Mouse (Mus musculus) cerebellum, postnatal 36 days (tissue): ENCODE data around the gene Galnt10.

Experiments used
- DNase-seq, 2 experiments: peaks; one replicate each; pipeline ENCODE4 v3.0.0; 2021 to 2022; ENCODE audit warnings: mixed read lengths in 2 of 2

The Galnt10 gene

DNA sequence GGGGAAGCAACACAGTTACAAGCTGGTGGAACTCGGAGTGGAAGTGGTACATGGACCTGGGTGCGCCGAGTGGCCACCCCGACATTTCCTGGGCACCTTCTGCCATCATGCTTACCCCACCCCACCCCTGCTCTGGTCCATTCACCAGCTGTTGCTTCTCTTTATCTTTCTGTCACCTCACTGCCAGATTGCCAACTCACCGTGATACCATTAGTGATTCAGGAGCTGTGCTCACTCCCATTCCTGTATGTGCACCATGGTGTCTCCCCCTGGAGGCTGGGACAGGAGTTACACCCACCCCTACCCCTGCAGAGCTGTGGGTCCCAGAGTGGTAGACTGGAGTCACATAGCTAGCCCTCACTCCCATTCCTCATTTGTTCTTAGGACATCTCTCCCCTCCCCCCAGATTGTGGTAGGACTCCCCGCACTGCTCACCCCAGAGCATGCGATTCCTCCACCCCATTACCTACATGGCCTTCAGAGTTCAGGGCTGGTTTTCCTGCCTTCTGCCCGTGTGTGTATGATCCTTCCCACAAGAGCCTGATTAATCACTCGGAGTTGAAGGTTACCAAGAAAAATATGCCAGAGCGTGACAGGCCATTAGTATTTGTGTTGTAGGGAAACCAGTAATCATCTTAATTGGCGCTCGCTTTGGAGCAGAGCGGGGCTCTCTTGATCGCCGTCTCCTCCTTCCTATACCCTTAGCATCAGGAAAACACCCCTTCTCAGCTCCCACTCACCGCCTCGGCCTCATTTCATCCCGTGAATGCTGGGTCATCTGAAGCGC is 102.2 kb downstream of the Galnt10 start:
- DNase-seq, result peak in 1 of 2 experiments; percentile 6

DNA sequence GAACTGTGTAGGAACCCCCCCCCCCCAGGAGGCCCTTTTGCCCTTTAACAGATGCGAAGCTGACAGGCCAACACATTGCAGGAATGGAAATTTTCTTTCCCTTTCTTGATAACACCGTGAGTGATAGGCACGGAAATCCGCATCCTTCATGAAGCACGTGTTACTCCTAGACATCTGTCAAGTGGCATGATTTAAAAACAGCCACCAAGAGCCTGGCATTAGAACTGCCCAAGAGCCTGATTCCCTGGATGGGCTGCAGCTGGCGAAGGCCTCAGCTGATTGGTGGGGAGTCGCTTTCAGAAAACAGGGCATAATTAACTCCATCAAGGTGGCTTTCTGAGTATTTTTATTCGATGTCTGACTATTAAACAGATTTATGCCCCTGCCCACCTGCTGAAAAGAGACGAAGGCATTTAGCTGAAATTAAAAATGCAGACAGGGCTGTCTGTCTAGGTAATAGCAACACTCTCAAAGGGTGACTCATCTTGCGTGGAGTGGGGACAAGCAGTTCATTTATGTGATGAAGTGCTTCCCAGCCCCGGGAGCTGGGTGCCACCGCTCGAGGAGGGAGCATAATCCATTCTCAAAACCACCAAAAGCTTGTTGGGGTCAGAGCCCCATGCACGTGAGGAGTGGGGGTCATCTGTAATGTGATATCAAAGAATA is 108.4 kb downstream of the Galnt10 start:
- no peak for DNase-seq

- no peak for DNase-seq
These were observed 113.4 kb downstream of the Galnt10 start for GRCm38 (mm10) chr11:57758621-57759020.

DNA sequence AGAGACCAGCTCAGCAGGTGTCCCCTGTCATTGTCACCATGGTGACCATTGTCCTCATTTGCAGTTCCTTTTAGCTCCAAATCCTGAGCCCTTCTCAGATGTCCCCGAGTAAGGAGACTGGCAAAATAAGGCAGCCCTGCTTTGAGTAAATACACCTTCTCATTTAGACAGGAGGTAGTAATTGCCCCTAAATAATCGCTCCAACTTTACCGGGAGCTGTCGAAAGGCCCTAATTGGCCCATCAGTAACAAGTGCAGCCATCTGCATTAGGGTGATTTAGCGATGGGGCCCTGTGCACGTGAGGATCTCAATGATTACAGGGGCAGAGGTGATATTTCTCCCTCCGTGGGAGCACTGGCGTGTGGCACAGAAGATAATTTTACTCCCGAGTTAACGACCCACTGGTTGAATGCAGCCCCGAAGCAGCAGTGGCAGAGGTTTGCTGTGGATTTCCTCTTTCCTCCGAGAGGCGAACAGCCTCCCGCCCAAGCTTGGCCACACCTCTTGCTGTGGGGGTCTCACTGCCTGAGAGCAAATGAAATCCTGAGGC is 115.3 kb downstream of the Galnt10 start:
- no peak for DNase-seq

DNA sequence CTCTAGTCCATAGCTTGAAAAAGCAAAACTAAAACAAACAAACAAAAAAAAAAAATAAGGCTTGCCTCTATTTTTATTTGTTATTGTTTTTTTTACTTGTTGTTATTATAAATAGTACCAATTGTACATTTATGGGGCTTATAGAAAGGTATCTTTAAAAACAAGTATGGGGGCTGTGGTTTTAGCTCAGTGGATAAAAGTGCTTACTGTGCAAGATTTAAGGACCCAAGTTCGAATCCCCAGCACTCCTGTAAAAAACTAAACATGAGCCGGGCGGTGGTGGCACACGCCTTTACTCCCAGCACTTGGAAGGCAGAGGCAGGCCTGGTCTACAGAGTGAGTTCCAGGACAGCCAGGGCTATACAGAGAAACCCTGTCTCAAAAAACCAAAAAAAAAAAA is 116.1 kb downstream of the Galnt10 start:
- DNase-seq, result no peak

DNA sequence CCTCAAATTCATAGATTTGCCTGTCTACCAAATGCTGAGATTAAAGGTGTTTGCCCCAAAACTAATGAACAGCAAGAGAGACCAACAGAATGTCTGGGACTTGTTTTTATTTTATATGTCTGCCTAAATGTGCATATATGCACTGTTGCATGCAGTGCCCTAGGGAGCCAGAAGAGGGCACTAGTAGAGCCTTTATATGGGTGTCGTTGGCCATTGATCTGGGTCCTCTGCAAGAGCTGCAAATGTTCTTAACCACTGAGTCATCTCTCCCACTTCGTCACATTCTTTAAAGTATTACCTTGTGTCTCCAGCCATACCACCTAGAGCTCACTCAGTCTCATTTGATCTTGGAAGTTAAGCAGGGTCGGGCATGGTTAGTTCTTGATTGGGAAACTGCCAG is 118.9 kb downstream of the Galnt10 start:
- DNase-seq, result no peak

DNA sequence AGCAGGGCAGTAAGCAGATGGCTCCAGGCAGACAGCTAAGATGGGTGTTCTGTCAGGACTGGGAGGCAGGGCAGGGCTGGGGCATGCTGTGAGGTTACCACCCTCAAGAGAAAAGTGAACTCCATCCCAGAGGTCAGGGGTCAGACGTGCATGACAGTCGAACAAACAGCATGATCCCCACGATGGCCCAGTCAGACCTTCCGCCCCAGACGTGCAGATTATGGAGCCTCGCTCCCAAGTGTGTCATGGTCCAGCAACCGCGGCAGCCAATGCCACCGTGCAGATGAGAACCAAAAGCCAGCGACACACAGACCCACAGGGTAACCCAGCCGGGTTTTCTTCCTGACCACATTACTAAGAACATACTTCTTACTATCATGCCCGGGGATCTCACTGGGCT is 121.4 kb downstream of the Galnt10 start:
- no peak for DNase-seq

DNA sequence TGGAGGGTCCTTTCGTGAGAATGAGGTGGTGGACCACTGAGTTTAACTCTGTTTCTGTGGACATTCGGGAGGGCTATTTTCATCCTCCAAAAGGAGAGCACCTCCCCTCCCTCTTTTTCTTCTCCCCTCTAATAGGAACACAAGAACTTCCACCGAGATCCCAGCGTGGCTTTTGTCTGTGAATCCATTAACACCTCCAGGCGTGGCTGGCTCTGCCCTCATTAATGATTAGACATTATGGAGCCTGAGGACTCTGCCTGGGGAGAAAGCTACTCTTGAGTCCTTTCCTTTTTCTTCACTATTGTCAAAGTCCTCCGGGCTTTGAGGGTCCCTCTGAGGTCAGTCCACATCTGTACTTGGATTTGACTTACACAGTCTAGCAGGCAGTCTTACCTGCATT is 121.9 kb downstream of the Galnt10 start:
- DNase-seq, result no peak

DNA sequence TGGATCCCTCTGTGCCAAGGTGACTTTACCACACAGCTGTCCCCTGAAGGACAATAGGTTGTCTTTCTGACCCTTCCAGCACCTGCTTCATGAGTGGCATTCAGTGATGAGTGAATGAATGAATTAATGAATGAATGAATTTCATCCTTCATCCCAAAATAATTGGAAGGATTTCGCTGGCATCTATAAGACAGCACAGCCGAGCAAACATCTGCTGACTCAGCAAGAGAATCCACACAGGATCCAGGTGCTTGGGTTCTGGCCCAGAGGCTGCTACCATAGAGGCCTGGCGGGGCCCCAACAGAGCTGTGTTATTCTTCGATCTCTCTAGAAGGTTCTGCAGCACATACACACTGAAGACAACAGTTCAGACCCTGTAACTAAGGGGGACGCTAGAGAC is 125.5 kb downstream of the Galnt10 start:
- DNase-seq, result no peak

DNA sequence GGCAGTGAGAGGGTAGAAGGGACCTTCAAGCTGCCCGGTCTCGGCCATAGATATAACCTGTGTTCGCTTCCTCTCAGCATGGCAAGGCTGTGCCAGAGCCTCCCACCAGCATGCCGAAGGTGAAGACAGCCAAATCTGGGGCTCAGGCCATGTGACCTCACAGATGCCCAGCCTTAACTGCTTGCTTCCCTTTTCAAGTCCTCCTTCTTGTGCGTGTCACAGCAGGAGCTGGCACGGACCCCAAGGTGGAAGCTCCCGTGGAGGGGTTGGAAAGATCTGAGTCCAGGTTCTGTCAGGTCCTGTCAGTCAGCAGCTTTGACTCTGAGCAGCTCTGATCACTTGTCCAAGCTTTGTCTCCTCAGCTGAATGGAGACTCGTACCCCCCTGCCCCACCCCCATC is 126.4 kb downstream of the Galnt10 start:
- DNase-seq, result peak; percentile 29 to 32

- no peak for DNase-seq
These were observed 128.2 kb downstream of the Galnt10 start for GRCm38 (mm10) chr11:57773479-57773878.

DNA sequence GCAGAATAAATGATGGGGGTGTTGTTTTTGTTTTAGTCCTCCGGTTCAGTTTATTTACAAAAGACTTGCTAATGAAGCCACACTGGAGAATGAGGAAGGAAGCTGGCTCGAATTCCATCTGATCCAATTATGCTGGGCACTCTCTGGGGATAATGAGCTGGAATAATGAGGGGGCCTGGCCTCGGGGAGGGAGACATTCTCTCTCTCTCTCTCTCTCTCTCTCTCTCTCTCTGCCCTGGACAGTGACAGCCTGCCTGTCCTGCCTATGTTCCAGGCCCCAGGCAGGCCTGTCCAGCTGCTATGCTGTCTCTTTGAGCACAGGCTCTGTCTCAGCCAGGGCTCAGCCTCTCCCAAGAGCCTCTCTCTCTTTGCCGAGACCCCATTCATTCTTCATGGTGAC is 128.7 kb downstream of the Galnt10 start:
- DNase-seq, result no peak

DNA sequence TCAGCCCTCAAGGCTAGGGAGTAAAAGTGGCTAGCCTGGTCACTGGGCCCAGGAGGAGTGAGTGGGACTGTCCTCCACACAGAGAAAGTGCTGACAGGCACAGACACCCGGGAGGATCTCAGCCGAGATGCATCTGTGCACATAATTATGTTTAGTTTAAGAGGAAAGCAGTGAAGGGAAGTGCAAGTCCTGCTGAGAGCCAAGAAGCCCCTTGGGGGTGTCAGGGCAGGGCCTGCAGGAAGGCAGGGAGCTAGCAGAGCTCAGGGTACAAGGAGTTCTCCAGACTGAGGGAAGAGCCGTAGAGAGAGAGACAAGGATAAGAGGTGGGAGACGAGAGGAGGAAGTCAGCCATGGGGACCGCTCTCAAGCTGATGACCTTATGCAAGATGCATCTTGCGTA is 130.6 kb downstream of the Galnt10 start:
- DNase-seq, result no peak

- DNase-seq, result no peak
These were observed 131.3 kb downstream of the Galnt10 start for GRCm38 (mm10) chr11:57776546-57776945.

DNA sequence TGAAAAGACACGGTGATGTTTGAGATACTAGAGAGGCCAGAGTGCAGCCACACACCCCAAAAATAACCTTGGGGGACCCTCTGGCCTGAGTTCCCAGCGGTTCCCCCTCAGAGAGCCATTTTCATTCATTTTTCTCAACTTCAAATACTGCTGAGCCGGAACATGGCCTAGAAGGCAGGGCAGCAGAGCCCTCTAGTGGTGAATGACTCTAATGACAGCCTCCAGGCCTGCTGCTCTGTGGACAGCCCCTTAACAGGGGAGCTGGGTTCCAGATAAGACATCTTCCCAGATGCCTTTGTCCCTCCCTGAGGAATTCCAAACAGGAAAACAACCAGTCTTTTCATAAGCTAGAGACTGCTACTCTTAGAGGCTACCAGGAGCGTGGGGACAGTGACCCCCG is 133.1 kb downstream of the Galnt10 start:
- DNase-seq, result peak; percentile 47 to 58

- DNase-seq, result no peak
These were observed 134.6 kb downstream of the Galnt10 start for GRCm38 (mm10) chr11:57779824-57780223.

DNA sequence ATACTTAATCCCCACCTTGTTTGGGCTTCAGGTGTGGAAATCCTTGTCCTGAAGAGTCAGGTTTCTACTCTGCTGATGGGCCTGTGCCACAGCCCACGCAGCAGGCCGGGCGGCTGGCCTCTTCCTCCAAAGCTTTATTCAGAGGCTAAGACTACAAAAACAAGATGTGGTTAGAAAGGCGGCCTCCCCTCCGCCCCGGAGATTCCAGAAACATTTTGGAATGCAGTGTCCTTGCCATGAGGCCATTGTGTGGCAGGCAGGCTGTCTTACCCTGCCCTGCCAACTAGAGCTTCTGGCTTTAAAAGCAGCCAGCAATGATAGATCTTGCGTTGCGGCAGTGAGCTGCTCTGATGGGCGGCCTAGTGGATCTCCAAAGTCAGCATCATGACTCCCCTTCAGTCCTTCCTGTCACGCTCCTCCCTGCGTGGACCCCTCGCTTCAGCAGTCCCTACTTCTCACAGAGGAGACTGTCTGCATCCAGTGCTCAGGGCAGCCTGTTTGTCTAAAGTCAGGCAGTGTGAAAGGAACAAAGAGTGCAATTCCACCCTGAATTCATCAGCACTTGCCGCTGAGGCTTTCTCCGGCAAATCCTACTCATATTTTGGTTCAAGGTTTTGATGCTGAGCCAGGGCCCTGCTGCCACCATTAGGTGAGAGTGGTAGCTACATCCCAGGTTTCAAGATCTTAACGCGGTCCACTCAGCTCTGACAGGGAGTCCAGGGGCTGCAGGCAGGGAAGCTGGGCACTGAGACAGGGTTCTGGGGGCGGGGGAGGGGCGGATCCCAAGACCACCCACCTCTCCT is 141.6 kb downstream of the Galnt10 start:
- DNase-seq, result peak; percentile 65 to 69

DNA sequence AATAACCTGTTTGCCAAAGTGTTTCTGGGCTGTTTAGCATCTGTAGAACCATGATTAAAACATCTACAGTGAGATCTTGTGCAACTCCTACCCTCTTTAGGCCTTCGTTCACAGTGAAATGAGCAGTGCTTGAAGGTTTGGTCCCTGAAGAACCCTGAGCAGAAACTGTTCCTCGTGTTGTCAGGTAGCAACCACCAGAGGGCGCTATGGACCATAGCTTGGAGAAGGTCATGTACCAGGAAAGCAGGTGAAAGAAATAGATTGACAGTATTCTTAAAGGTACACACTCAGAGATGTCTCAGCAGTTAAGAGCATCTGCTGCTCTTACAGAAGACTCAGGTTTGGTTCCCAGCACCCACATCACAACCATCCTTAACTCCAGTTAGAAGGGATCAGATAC is 142.7 kb downstream of the Galnt10 start:
- peak; percentile 41 to 45 for DNase-seq

DNA sequence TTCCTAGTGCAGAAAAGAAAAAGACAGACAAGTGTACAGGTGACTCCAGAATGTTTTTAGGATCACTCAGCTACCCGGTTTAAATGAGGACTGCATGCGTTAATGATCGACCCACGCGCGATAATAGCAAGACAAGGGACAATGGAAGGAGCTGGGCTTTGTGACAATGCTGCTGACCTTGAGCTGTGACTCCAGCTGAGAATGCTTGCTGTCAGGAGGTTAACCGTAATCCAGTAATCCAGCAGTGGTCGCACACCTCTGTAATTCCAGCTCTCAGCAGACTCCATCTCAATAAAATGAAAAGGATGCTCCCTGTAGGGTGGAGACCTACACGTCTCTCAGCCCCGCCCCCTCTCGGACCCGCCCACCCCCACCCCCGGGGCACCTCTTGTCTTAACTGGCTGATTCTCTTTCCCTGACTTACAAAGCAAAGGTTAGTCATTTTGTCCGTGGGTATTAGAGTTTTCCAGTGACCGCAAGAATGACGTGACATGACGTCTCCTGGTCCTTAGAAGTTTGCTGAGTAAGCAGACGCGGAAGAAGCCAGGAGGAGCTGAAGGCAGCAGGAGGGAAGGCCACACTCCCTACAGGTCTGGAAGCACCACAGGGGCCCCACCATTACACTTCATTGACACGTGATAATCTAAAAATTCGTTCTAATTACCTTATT is 145.8 kb downstream of the Galnt10 start:
- no peak for DNase-seq

- DNase-seq, result no peak
These were observed 149.8 kb downstream of the Galnt10 start for GRCm38 (mm10) chr11:57795086-57795485.

DNA sequence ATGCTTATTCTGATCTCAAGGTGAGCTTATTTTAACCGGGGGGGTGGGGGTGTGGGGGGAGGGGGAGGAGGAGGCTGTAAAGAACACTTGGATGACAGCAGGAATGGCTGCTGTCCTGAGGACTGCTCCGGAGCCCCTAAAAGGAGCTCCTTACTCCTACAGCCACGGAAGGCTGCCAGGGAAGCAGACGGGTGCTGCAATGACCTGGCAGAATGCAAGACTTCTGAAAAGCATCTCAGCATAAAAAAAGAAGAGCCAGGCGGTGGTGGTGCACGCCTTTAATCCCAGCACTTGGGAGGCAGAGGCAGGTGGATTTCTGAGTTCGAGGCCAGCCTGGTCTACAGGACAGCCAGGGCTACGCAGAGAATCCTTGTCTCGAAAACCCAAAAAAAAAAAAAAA is 152.6 kb downstream of the Galnt10 start:
- no peak for DNase-seq

DNA sequence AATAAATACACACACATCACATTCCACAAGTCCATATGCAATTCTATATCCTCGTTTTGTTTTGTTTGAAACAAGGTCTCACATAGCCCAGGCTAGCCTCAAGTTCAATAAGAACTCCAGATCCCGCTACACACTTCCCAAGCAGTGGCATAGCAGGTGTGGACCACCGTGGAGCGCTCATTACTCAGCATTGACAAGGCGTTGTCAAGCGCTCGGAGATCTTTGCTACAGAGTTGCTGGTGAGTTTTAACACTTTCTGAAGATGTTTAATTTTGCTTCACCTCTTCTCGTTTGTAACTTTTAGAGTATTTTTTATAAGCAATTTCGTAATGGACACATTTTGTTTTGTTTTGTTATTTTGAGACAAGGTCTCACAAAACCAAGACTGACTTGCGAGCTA is 154.2 kb downstream of the Galnt10 start:
- DNase-seq, result no peak
